Mouse (Mus musculus) left cerebral cortex, postnatal 25 days (tissue): ENCODE measurements around the gene Gm44790. TPM values are rescaled to one million over a fixed set of nuclear protein-coding genes. Genes with fewer than 3 reads are reported as not detected.
A peak's percentile ranks its signal among the peaks of the same experiment; 100 is the strongest.
"Not testable (repeated sequence)": the region's sequence is repeated elsewhere in the genome, so short reads cannot be mapped to it uniquely, and the experiment has no call there.

Experiments used
- DNase-seq, 2 experiments: peaks; one replicate each; pipeline ENCODE4 v3.0.0; 2022; ENCODE audit warnings: low spot score in 2 of 2, mixed read lengths in 1 of 2
- intact Hi-C: fragments of 180-260 bp; cut with DNase I; formaldehyde crosslinking; loops from one replicate; pipeline ENCODE4 v1.15.1; 2025
- total RNA-seq, 2 experiments: library from RNA; stranded (reverse); gene quantifications; 2 replicates each; pipeline ENCODE4 v1.2.3; 2021

Gene Gm44790
- total RNA-seq, 2 experiments from 2014 or later = not detected

- no peak for DNase-seq
- intact Hi-C loops = no loop called here
These were observed 44.9 kb downstream of the Gm44790 start for GRCm38 (mm10) chr6:86471317-86471716.

- intact Hi-C loops = loop anchor here (1.0 kb wide), 3 partner anchors 33 to 199 kb away; partner anchors contain the start of genes C87436 and Pcbp1
- peak in 1 of 2 experiments; percentile 13 for DNase-seq
These were observed 45.3 kb downstream of the Gm44790 start for GRCm38 (mm10) chr6:86471760-86472099.

GRCm38 (mm10) chr6:86472100-86472955 is 45.9 kb downstream of the Gm44790 start:
- intact Hi-C loops = loop anchor here (1.0 kb wide), 3 partner anchors 34 to 198 kb away; partner anchors contain the start of genes C87436 and Pcbp1
- DNase-seq = peak; percentile 100

GRCm38 (mm10) chr6:86473077-86473476 is 46.6 kb downstream of the Gm44790 start:
- intact Hi-C loops = no loop called here

GRCm38 (mm10) chr6:86474072-86474471 is 47.6 kb downstream of the Gm44790 start:
- intact Hi-C loops = no loop called here
- no peak for DNase-seq

More at GRCm38 (mm10) chr6:86473077-86473476, 46.6 kb downstream of the Gm44790 start:
- no peak for DNase-seq

- intact Hi-C loops = no loop called here
- no peak for DNase-seq
These were observed 48.3 kb downstream of the Gm44790 start for GRCm38 (mm10) chr6:86474646-86475181.

- intact Hi-C loops = no loop called here
- no peak for DNase-seq
These were observed 49.2 kb downstream of the Gm44790 start for GRCm38 (mm10) chr6:86475462-86476167.

GRCm38 (mm10) chr6:86476931-86477330 is 50.5 kb downstream of the Gm44790 start:
- intact Hi-C loops = no loop called here
- DNase-seq = peak in 1 of 2 experiments; percentile 27

GRCm38 (mm10) chr6:86479311-86479710 is 52.9 kb downstream of the Gm44790 start:
- DNase-seq = no peak
- intact Hi-C loops = no loop called here

GRCm38 (mm10) chr6:86479816-86480188 is 53.3 kb downstream of the Gm44790 start:
- DNase-seq = no peak
- intact Hi-C loops = no loop called here

- intact Hi-C loops = no loop called here
- peak in 1 of 2 experiments; percentile 34 for DNase-seq
These were observed 53.9 kb downstream of the Gm44790 start for GRCm38 (mm10) chr6:86480189-86480831.

- no peak for DNase-seq
- intact Hi-C loops = no loop called here
These were observed 55.4 kb downstream of the Gm44790 start for GRCm38 (mm10) chr6:86481871-86482270.

- intact Hi-C loops = no loop called here
These were observed 59.6 kb downstream of the Gm44790 start for GRCm38 (mm10) chr6:86485943-86486640.

GRCm38 (mm10) chr6:86487358-86488148 is 61.1 kb downstream of the Gm44790 start:
- peak; percentile 66 to 77 for DNase-seq
- intact Hi-C loops = no loop called here

More at GRCm38 (mm10) chr6:86485943-86486640, 59.6 kb downstream of the Gm44790 start:
- no peak for DNase-seq

GRCm38 (mm10) chr6:86488149-86488485 is 61.7 kb downstream of the Gm44790 start:
- no peak for DNase-seq

GRCm38 (mm10) chr6:86489945-86490344 is 63.5 kb downstream of the Gm44790 start:
- intact Hi-C loops = no loop called here
- DNase-seq = no peak

More at GRCm38 (mm10) chr6:86488149-86488485, 61.7 kb downstream of the Gm44790 start:
- intact Hi-C loops = no loop called here

- intact Hi-C loops, DNase-seq: not testable (repeated sequence)
These were observed 64.0 kb downstream of the Gm44790 start for GRCm38 (mm10) chr6:86490413-86490812.

- intact Hi-C loops = no loop called here
- DNase-seq = no peak
These were observed 67.2 kb downstream of the Gm44790 start for GRCm38 (mm10) chr6:86493469-86494263.
